Mouse (Mus musculus) brain, embryonic 14.5 days (tissue): ENCODE data around the gene Cwc22.

Experiments used
- CTCF ChIP-seq: fragments of 200-500 bp; IDR thresholded peaks from 2 replicates; pipeline ENCODE4 v1.5.1; 2012; ENCODE audit warnings: inconsistent platforms, mild to moderate bottlenecking, moderate library complexity, borderline replicate concordance; ENCODE audit not compliant: insufficient read depth, insufficient read length; ENCODE audit errors: extremely low read depth
- POLR2A ChIP-seq: fragments of 200-500 bp; IDR thresholded peaks from 2 replicates; pipeline ENCODE4 v1.6.1; 2012; ENCODE audit warnings: mild to moderate bottlenecking, inconsistent platforms, borderline replicate concordance; ENCODE audit not compliant: poor library complexity, insufficient read depth, insufficient read length, severe bottlenecking; ENCODE audit errors: extremely low read depth

- TF ChIP-seq CTCF, result no peak
- no peak for TF ChIP-seq POLR2A
These were observed 41.2 kb downstream of the Cwc22 start for GRCm38 (mm10) chr2:77905023-77905422.
